Mouse (Mus musculus): Measurements from ENCODE around the gene Nudt16l1. TPM values are rescaled to one million over a fixed set of nuclear protein-coding genes. Genes with fewer than 3 reads are reported as not detected.

Nudt16l1 gene
- polyA plus RNA-seq, 2 experiments: 28.8 to 51.8 TPM

DNA sequence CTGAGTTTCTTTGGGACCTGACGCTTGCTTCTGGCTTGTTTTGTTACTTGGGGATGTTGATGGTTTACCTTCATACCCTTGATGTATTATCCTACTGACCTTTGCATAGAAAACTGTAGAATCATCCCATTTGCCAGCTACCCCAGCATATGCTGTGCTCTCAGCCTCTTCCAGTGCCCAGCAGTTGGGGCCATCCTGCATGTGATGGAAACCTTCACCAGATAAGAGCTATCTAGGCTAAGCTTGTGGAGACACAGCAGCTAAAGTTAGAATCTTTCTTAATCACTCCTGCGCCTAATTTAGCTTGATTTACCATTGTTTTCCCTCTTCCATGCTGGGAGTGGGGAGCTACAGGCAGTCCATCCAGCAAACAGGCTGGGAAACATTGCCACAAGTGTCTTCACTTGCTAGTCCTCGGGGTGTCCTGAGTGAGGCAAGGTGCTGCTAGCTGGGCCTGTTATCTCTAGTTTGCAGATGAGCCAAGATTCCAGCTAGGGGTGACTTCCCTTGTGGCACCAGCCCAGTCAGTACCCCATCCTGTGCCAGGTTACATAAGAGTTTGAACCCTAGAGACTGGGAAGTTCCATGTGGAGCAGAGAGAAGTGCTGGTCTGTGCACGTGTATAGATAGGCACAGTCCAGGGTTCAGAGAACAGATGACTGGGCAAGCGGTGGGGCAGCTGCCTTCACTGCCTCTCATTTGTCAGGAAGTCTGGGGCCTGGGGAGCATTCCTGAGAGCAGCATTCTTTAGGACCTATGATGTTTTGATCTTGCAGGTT is 42.1 kb upstream of the Nudt16l1 start:
- Histone ChIP-seq H3K4me2 (ENCODE audit: low read depth) (peak overlapping the region; percentile 34), H3K9ac (replicated peaks) (peak overlapping the region; percentile 29; the same call in 1 of the 2 replicates), H3K27me3 (ENCODE audit: control insufficient read depth, insufficient read depth, low read length) (no peaks in the 10 kb centered on the region), H3K4me1 (replicated peaks; ENCODE audit: control insufficient read depth in 2 of 2, insufficient read depth in 2 of 2, low read length in 1 of 2) (peaks cover 19 to 31% of the 10 kb centered on the region in 2 experiments), H3K36me3 (replicated peaks; ENCODE audit: control insufficient read depth, insufficient read depth, low read depth) (no peaks in the 10 kb centered on the region), H3K27ac (peak overlapping the region; percentile 40), H3K9me3 (ENCODE audit: control insufficient read depth, low read length) (no peaks in the 10 kb centered on the region), H3K4me3 (ENCODE audit: insufficient read depth in 1 of 2, low read depth in 2 of 2, low read length in 2 of 2) (no peak overlapping the region)
- peak; percentile 73 for TF ChIP-seq EP300 (IDR thresholded peaks at IDR 0.05; ENCODE audit: low read depth)
- no peak for TF ChIP-seq CTCF (IDR thresholded peaks at IDR 0.05; ENCODE audit: low read depth)
- WGBS (ENCODE audit: insufficient replicate concordance): 10% methylated on average over 5 of the region's 5 CpGs
- peak in 2 of 3 experiments; percentile 50 to 54 for DNase-seq (ENCODE audit: low read depth in 3 of 3, low spot score in 3 of 3)
- peak; percentile 84 for ATAC-seq (ENCODE audit: insufficient read depth)

DNA sequence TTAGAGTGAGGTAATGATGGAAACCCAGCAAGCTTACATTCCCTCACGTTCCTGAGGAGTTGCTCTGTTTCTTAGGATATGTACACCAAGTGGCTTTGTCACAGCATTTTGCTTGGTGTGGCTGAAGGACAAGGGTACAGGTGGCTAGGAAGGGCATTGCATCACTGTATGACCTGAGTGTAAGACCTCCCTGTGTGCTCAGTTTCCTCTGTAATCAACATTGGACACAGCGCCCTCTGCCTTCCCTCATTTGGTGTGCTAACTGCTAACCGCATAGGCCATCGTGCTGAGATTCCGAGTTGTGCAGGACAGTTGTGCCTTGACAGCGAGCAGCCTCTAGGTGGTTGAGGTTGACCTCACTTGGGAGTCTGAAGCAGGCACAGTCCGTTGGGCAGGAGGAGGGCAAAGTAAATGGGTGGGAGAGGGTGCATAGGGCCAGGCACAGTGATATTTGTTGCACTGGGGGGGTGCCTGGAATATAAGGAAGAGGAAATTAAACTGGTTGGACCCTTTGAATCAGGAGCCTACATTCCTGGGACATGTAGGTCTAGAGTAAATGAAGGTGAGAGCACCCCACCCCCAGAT is 41.3 kb upstream of the Nudt16l1 start:
- peak; percentile 32; the same call in 1 of the 2 replicates for ATAC-seq (ENCODE audit: insufficient read depth)
- no peak for DNase-seq (ENCODE audit: low read depth in 3 of 3, low spot score in 3 of 3)
- Histone ChIP-seq H3K9ac (replicated peaks) (peak overlapping the region; percentile 27; the same call in 1 of the 2 replicates), H3K36me3 (replicated peaks; ENCODE audit: control insufficient read depth, insufficient read depth, low read depth) (no peaks in the 10 kb centered on the region), H3K9me3 (ENCODE audit: control insufficient read depth, low read length) (no peaks in the 10 kb centered on the region), H3K27me3 (ENCODE audit: control insufficient read depth, insufficient read depth, low read length) (no peaks in the 10 kb centered on the region), H3K27ac (peak overlapping the region; percentile 24; the same call in 1 of the 2 replicates), H3K4me1 (replicated peaks; ENCODE audit: control insufficient read depth in 2 of 2, insufficient read depth in 2 of 2, low read length in 1 of 2) (peaks cover 19 to 33% of the 10 kb centered on the region in 2 experiments), H3K4me3 (ENCODE audit: insufficient read depth in 1 of 2, low read depth in 2 of 2, low read length in 2 of 2) (no peak overlapping the region), H3K4me2 (ENCODE audit: low read depth) (peak overlapping the region; percentile 34)
- WGBS (ENCODE audit: insufficient replicate concordance): 46% methylated on average over 7 of the region's 7 CpGs
- TF ChIP-seq EP300 (IDR thresholded peaks at IDR 0.05; ENCODE audit: low read depth) (no peak), CTCF (IDR thresholded peaks at IDR 0.05; ENCODE audit: low read depth) (peak; percentile 73)

DNA sequence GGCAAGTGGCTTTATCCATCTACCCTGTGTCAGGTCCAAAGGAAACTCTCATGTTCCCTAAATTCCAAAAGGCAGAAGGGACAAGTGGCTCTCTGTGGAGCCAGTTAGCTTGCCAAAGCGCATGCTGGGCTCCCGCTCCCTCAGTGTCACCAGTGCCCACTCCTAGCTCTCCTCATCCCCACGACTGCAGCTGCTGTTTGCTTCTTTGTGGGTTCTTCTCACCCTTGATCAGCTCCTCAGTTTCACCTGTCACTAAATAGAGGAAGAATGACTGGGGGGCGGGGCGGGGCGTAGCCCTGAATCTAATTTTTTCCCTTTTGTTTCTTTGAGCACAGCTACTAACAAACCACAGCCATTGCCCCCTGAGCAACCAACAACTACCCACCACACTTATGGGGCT is 39.7 kb upstream of the Nudt16l1 start:
- Histone ChIP-seq H3K9me3 (ENCODE audit: control insufficient read depth, low read length) (no peaks in the 10 kb centered on the region), H3K4me3 (ENCODE audit: insufficient read depth in 1 of 2, low read depth in 2 of 2, low read length in 2 of 2) (no peak overlapping the region), H3K27me3 (ENCODE audit: control insufficient read depth, insufficient read depth, low read length) (no peaks in the 10 kb centered on the region), H3K4me2 (ENCODE audit: low read depth) (no peak overlapping the region), H3K9ac (replicated peaks) (no peak overlapping the region), H3K36me3 (replicated peaks; ENCODE audit: control insufficient read depth, insufficient read depth, low read depth) (no peaks in the 10 kb centered on the region), H3K27ac (no peak overlapping the region), H3K4me1 (replicated peaks; ENCODE audit: control insufficient read depth in 2 of 2, insufficient read depth in 2 of 2, low read length in 1 of 2) (peaks cover 19 to 38% of the 10 kb centered on the region in 2 experiments)
- DNase-seq (ENCODE audit: low read depth in 3 of 3, low spot score in 3 of 3) (no peak), ATAC-seq (ENCODE audit: insufficient read depth) (no peak)
- TF ChIP-seq EP300 (IDR thresholded peaks at IDR 0.05; ENCODE audit: low read depth): no peak
- TF ChIP-seq CTCF (IDR thresholded peaks at IDR 0.05; ENCODE audit: low read depth): no peak
- 64% methylated on average over 6 of the region's 6 CpGs for WGBS (ENCODE audit: insufficient replicate concordance)

DNA sequence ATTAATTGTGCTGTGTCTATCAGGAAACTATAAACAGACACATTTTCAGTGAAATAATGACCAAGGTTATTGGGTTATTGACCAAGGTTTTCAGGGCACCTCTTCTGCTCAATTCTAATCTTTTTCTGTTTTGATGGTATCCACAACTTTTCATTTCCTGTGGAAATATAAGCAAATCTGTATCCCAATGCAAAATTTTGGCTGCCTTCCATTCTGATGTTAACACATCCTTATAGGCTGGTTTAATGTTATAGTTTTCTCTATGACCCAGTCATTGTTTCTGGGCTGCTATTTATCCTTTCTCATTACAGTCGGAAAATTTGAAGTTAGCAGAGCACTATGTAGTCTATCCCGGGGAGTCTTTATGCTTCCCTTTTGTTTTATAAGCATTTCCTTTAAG is 38.9 kb upstream of the Nudt16l1 start:
- TF ChIP-seq CTCF (IDR thresholded peaks at IDR 0.05; ENCODE audit: low read depth) (no peak), EP300 (IDR thresholded peaks at IDR 0.05; ENCODE audit: low read depth) (no peak)
- DNase-seq (ENCODE audit: low read depth in 3 of 3, low spot score in 3 of 3): no peak
- H3K4me1 ChIP-seq (replicated peaks; ENCODE audit: control insufficient read depth in 2 of 2, insufficient read depth in 2 of 2, low read length in 1 of 2): peaks cover 19 to 33% of the 10 kb centered on the region in 2 experiments
- H3K4me2 ChIP-seq (ENCODE audit: low read depth): no peak overlapping the region
- H3K27ac ChIP-seq: no peak overlapping the region
- no peak overlapping the region for H3K9ac ChIP-seq (replicated peaks)
- 78% methylated on average over 2 of the region's 2 CpGs for WGBS (ENCODE audit: insufficient replicate concordance)
- H3K9me3 ChIP-seq (ENCODE audit: control insufficient read depth, low read length): no peaks in the 10 kb centered on the region
- no peak overlapping the region for H3K4me3 ChIP-seq (ENCODE audit: insufficient read depth in 1 of 2, low read depth in 2 of 2, low read length in 2 of 2)
- ATAC-seq (ENCODE audit: insufficient read depth): no peak
- H3K36me3 ChIP-seq (replicated peaks; ENCODE audit: control insufficient read depth, insufficient read depth, low read depth): no peaks in the 10 kb centered on the region
- no peaks in the 10 kb centered on the region for H3K27me3 ChIP-seq (ENCODE audit: control insufficient read depth, insufficient read depth, low read length)

GRCm38 (mm10) chr16:4901167-4901566 is 37.4 kb upstream of the Nudt16l1 start:
- TF ChIP-seq EP300 (IDR thresholded peaks at IDR 0.05; ENCODE audit: low read depth) (no peak), CTCF (IDR thresholded peaks at IDR 0.05; ENCODE audit: low read depth) (no peak)
- Histone ChIP-seq H3K9ac (replicated peaks) (no peak overlapping the region), H3K4me3 (ENCODE audit: insufficient read depth in 1 of 2, low read depth in 2 of 2, low read length in 2 of 2) (no peak overlapping the region), H3K4me2 (ENCODE audit: low read depth) (no peak overlapping the region), H3K36me3 (replicated peaks; ENCODE audit: control insufficient read depth, insufficient read depth, low read depth) (no peaks in the 10 kb centered on the region), H3K4me1 (replicated peaks; ENCODE audit: control insufficient read depth in 2 of 2, insufficient read depth in 2 of 2, low read length in 1 of 2) (peaks cover 13 to 28% of the 10 kb centered on the region in 2 experiments), H3K9me3 (ENCODE audit: control insufficient read depth, low read length) (no peaks in the 10 kb centered on the region), H3K27me3 (ENCODE audit: control insufficient read depth, insufficient read depth, low read length) (no peaks in the 10 kb centered on the region), H3K27ac (no peak overlapping the region)
- no peak for ATAC-seq (ENCODE audit: insufficient read depth)
- DNase-seq (ENCODE audit: low read depth in 3 of 3, low spot score in 3 of 3): no peak
- WGBS (ENCODE audit: insufficient replicate concordance): 64% methylated on average over 7 of the region's 7 CpGs

All from liver, embryonic 14.5 days (tissue).